ENCODE assay signal across 11 mouse cellular contexts in genomic region chr11:43927133-43927815, GRCm38 (mm10). TPM values are rescaled to one million over a fixed set of nuclear protein-coding genes. Genes with fewer than 3 reads are reported as not detected.
DNase-seq lines count a peak whose midpoint lies in the region; ATAC-seq lines count a peak whose summit lies in the region.
"Had no signal": no experiment of that assay in that cellular context is flagged by ENCODE, and none has a peak within 500 bp of the region (broad histone marks: within the 10 kb centered on the region; RNA-seq: fewer than 3 reads in every experiment).

No protein-coding gene starts in this region.

- 75% methylated on average over 8 of the region's 8 CpGs for WGBS in heart, embryonic 12.5 days
- WGBS in liver, embryonic 16.5 days (ENCODE audit: insufficient replicate concordance): 56% methylated on average over 8 of the region's 8 CpGs

- H3K9ac ChIP-seq in heart, embryonic 12.5 days: no peak overlapping the region
- H3K9ac ChIP-seq in liver, embryonic 16.5 days (ENCODE audit: low read depth, low read length): no peak overlapping the region
- H3K9ac ChIP-seq: heart, embryonic 13.5 days; lung, embryonic 15.5 days; stomach, embryonic 15.5 days had no signal

- ATAC-seq in heart, embryonic 12.5 days (ENCODE audit: insufficient number of reproducible peaks, low FRiP score): no peak
- peak; percentile 72 for ATAC-seq in liver, embryonic 16.5 days (ENCODE audit: low read depth)
- ATAC-seq: inflammation-experienced regulatory T-cells, adult 6 months had no signal

- H3K4me1 ChIP-seq in heart, embryonic 12.5 days (replicated peaks): peaks cover 14% of the 10 kb centered on the region
- no peaks in the 10 kb centered on the region; the same call in 1 of the 2 replicates for H3K4me1 ChIP-seq in liver, embryonic 16.5 days (ENCODE audit: control insufficient read depth, low read depth, low read length)

- H3K27me3 ChIP-seq in heart, embryonic 12.5 days (replicated peaks): no peaks in the 10 kb centered on the region
- no peaks in the 10 kb centered on the region for H3K27me3 ChIP-seq in liver, embryonic 16.5 days (ENCODE audit: control insufficient read depth, insufficient read depth, low read depth, low read length)
- H3K27me3 ChIP-seq: heart, embryonic 13.5 days; lung, embryonic 15.5 days; stomach, embryonic 15.5 days had no signal

- no peak overlapping the region for H3K27ac ChIP-seq in heart, embryonic 12.5 days (ENCODE audit: poor library complexity, severe bottlenecking)
- H3K27ac ChIP-seq in liver, embryonic 16.5 days (ENCODE audit: low read length): no peak overlapping the region
- H3K27ac ChIP-seq: heart, embryonic 13.5 days; lung, embryonic 15.5 days; stomach, embryonic 15.5 days had no signal

- no peaks in the 10 kb centered on the region for H3K36me3 ChIP-seq in heart, embryonic 12.5 days
- no peaks in the 10 kb centered on the region for H3K36me3 ChIP-seq in liver, embryonic 16.5 days (ENCODE audit: control insufficient read depth, insufficient read depth)
- H3K36me3 ChIP-seq: heart, embryonic 13.5 days; lung, embryonic 15.5 days; stomach, embryonic 15.5 days had no signal

- no peak overlapping the region for H3K4me3 ChIP-seq in heart, embryonic 12.5 days
- H3K4me3 ChIP-seq in liver, embryonic 16.5 days (ENCODE audit: low read depth, low read length): no peak overlapping the region
- H3K4me3 ChIP-seq: heart, embryonic 13.5 days; lung, embryonic 15.5 days; stomach, embryonic 15.5 days had no signal

- H3K4me2 ChIP-seq in heart, embryonic 12.5 days: no peak overlapping the region
- no peak overlapping the region for H3K4me2 ChIP-seq in liver, embryonic 16.5 days (ENCODE audit: low read depth, low read length)
- H3K4me2 ChIP-seq: heart, embryonic 13.5 days; lung, embryonic 15.5 days; stomach, embryonic 15.5 days had no signal

- no peaks in the 10 kb centered on the region for H3K9me3 ChIP-seq in heart, embryonic 12.5 days (replicated peaks)
- H3K9me3 ChIP-seq in liver, embryonic 16.5 days (replicated peaks; ENCODE audit: control insufficient read depth, low read length): no peaks in the 10 kb centered on the region
- H3K9me3 ChIP-seq: heart, embryonic 13.5 days; lung, embryonic 15.5 days; stomach, embryonic 15.5 days had no signal

- peak; percentile 96 for DNase-seq in heart, adult 11 months
- DNase-seq in lung, postnatal 36 days: peak; percentile 25
- no peak for DNase-seq in lung, postnatal 14 days
- DNase-seq in adrenal gland, postnatal 10 days: peak; percentile 36
- no peak for DNase-seq in thymus, postnatal 36 days

RNA-seq across cellular contexts. Expression of gene Adra1b, which starts 26.3 kb away (rescaled TPM):
- polyA plus RNA-seq in heart, embryonic 12.5 days (2016; fragmentation: Nextera tagmentation; extraction: Ambion mirVana): 6.1 and 6.2 TPM in 2 replicates
- 1 to 10 TPM; 3.7 to 7.3 TPM for total RNA-seq in adrenal gland, postnatal 10 days (2021)
- 7.0 and 7.5 TPM in 2 replicates for polyA plus RNA-seq in liver, embryonic 16.5 days (2015; fragmentation: Nextera tagmentation; extraction: Ambion mirVana)
- polyA plus RNA-seq: inflammation-experienced regulatory T-cells, adult 6 months had no signal

Comparison
In these comparisons a context has a peak if more than half of its experiments do, and no peak if none do; other contexts are left out.
1. DNase-seq: peak in heart, adult 11 months (single experiment), lung, postnatal 36 days (single experiment) and adrenal gland, postnatal 10 days (single experiment); none in lung, postnatal 14 days (single experiment) and thymus, postnatal 36 days (0 of 2).